Mouse (Mus musculus): ENCODE results near the gene Mia2.
"Not testable (repeated sequence)": the region's sequence is repeated elsewhere in the genome, so short reads cannot be mapped to it uniquely, and the experiment has no call there.

Gene Mia2
- long read RNA-seq, experiment 1, transcript Mia2-210 (25 exons, 2,649 nt), result major isoform, 9 of 60 reads
- long read RNA-seq, experiment 1, partial matches to known transcripts, result 28 of 60 reads
- long read RNA-seq, experiment 1, other reads (novel, unspliced or antisense), result 17 of 60 reads
- long read RNA-seq, experiment 2, full-length matches to known transcripts, result 10 of 85 reads
- long read RNA-seq, experiment 2, partial matches to known transcripts, result 63 of 85 reads
- long read RNA-seq, experiment 2, other reads (novel, unspliced or antisense), result 12 of 85 reads

GRCm38 (mm10) chr12:59095104-59096025 is at the start of gene Mia2:
Gene Mia2, plus strand, starts transcription at chr12:59095799.
- intact Hi-C loops (cut with DNase I), result no loop called here

- intact Hi-C loops (cut with DNase I), result no loop called here
Measured at GRCm38 (mm10) chr12:59052470-59052869, 43.1 kb upstream of the Mia2 start.

DNA sequence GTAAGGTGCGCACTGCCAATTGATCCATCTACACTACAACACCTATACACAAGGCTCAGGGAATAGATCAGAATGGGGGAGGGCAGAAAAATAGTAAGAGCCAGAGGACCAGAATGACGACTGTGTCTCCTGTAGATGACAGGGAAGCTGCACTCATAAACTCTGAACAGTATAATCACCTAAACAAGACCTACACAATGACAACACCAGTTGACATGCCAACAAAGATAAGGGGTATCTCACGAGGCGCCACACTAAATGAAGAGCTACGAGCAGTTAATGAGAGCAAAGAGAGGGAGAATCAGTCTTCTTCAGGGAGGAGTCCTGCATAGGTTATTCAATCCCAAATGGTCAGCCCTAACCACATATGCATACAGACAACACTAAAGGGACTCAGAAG is 42.4 kb upstream of the Mia2 start:
- intact Hi-C loops (cut with DNase I), result no loop called here

- intact Hi-C loops (cut with DNase I), result no loop called here
Measured at GRCm38 (mm10) chr12:59053976-59054375, 41.6 kb upstream of the Mia2 start.

GRCm38 (mm10) chr12:59055196-59055850 is 40.3 kb upstream of the Mia2 start:
- intact Hi-C loops (cut with DNase I), result no loop called here

DNA sequence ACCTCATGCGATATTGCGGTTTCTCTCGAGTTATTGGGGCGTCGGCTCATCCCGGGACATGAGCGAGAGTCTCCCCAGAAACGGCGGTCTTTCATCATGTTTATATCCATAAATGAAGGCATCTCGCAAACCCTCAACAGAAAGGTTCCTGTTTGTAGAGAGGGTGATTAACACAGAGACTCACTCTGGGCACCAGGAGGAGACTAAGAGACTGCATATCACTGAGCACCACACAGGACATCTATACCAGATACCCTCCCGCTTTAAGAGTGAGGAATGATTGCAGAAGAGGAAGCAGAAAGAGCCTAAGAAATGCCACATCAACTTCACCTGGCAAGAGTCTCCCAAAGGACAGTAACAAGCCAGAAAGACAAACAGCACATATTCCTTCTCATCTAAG is 39.4 kb upstream of the Mia2 start:
- intact Hi-C loops (cut with DNase I), result no loop called here

DNA sequence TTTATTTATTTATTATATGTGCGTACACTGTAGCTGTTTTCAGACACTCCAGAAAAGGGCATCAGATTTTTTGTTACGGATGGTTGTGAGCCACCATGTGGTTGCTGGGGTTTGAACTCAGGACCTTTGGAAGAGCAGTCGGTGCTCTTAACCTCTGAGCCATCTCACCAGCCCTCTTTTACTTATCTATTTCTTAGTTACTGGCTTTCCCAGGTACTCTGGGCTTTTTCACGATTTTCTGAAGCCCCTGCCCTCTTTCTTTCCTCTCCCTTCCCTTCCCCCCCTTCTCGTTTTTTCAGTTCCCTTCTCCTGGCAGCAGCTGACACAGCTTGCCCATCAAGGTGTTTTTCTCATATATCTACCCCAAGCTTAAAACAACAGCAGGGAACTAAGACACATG is 37.4 kb upstream of the Mia2 start:
- intact Hi-C loops (cut with DNase I), result not testable (repeated sequence)

GRCm38 (mm10) chr12:59060322-59060721 is 35.3 kb upstream of the Mia2 start:
- intact Hi-C loops (cut with DNase I), result no loop called here

DNA sequence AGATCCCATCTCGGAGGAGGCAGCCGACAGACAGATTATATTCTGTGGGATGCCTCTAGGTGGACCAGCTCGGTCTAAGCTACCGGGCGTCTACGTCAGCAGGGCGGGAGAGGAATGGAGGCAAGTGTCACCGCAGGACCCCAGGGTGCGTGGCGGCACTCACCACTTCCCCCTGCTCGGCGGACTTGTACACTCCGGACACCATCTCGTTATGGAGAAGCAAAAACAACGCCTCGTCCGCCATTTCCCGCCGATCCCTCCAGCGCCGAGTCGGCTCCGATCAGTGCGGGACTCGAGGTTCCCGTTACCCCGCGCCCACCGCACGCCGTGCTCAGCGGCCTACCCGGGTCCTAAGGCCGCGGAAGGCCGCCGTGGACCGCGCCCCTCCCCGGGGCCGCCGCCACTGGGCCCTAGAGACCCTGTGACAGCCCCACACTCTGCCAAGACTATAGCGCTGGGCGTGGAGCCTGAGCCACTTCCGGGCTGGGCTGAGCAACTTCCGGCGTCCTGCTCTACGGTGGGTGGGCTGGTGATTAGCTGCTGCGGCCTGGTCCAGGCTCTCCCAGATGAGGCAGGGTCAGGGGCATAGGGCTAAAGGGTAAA is 34.5 kb upstream of the Mia2 start, which contains the start of gene Trappc6b:
Trappc6b (minus strand) TSS at position 480 of the 603 bp plus-strand sequence.
- intact Hi-C loops (cut with DNase I), result no loop called here

DNA sequence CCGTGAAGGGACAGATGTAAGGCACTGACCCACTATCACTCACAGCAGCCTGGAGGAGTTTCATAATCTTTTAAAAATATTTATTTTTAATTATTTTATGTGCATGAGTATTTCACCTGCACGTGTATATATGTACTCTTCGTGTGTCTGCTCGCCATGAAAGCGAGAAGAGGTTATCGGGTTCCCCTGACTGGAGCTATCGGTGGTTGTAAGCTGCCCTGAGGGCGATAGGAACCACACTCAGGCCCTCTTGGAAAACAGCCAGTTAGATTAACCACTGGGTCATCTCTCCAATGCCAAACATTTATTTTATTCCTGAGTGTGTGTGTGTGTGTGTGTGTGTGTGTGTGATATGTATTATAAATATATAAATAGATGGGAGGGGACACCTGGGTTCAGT is 30.8 kb upstream of the Mia2 start:
- intact Hi-C loops (cut with DNase I), result loop anchor here (5.0 kb wide), 2 partner anchors 67 to 152 kb away; partner anchors contain the start of gene Fbxo33

GRCm38 (mm10) chr12:59065776-59066175 is 29.8 kb upstream of the Mia2 start:
- intact Hi-C loops (cut with DNase I), result loop anchor here (5.0 kb wide), 2 partner anchors 67 to 152 kb away; partner anchors contain the start of gene Fbxo33

GRCm38 (mm10) chr12:59066448-59067077 is 29.0 kb upstream of the Mia2 start, which contains the start of gene Pnn:
Gene Pnn, plus strand, starts transcription at chr12:59066884.
- intact Hi-C loops (cut with DNase I), result loop anchor here (5.0 kb wide), 2 partner anchors 66 to 151 kb away; partner anchors contain the start of gene Fbxo33

GRCm38 (mm10) chr12:59067095-59067494 is 28.5 kb upstream of the Mia2 start:
- intact Hi-C loops (cut with DNase I), result loop anchor here (5.0 kb wide), 2 partner anchors 65 to 150 kb away; partner anchors contain the start of gene Fbxo33

GRCm38 (mm10) chr12:59068791-59069190 is 26.8 kb upstream of the Mia2 start:
- intact Hi-C loops (cut with DNase I), result loop anchor here (5.0 kb wide), 2 partner anchors 64 to 149 kb away; partner anchors contain the start of gene Fbxo33

- intact Hi-C loops (cut with DNase I), result no loop called here
Measured at GRCm38 (mm10) chr12:59072286-59072685, 23.3 kb upstream of the Mia2 start.

- intact Hi-C loops (cut with DNase I), result no loop called here
Measured at GRCm38 (mm10) chr12:59074052-59074451, 21.5 kb upstream of the Mia2 start.

- intact Hi-C loops (cut with DNase I), result no loop called here
Measured at GRCm38 (mm10) chr12:59076996-59077395, 18.6 kb upstream of the Mia2 start.

DNA sequence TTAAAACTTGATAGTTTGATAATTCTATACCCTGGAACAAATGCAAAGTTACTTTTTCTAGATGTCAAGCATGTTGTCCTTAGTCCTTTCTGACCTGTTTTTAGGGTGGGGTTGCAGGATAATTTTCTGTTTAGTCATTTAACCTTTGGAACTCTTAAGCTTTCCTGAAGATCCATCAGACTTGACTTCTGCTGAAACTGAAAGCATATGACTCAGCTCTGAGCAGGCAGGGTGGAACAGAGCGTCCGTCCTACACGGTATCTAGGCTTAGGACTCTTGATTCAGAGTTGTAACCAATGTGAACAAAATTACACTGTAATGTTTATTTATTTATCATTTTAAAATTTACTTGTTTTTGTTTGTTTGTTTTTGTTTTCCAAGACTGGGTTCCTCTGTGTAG is 17.7 kb upstream of the Mia2 start:
- intact Hi-C loops (cut with DNase I), result no loop called here

- intact Hi-C loops (cut with DNase I), result no loop called here
Measured at GRCm38 (mm10) chr12:59080461-59080860, 15.1 kb upstream of the Mia2 start.

GRCm38 (mm10) chr12:59084446-59084845 is 11.2 kb upstream of the Mia2 start:
- intact Hi-C loops (cut with DNase I), result no loop called here

Measured in adrenal gland (tissue).